Mouse (Mus musculus): ENCODE data around the gene Atp5b. TPM values are rescaled to one million over a fixed set of nuclear protein-coding genes. Genes with fewer than 3 reads are reported as not detected.
"Not testable (repeated sequence)": the region's sequence is repeated elsewhere in the genome, so short reads cannot be mapped to it uniquely, and the experiment has no call there.

Atp5b gene
- polyA plus RNA-seq, 1 experiment from 2014 or later, result 1,998 TPM

DNA sequence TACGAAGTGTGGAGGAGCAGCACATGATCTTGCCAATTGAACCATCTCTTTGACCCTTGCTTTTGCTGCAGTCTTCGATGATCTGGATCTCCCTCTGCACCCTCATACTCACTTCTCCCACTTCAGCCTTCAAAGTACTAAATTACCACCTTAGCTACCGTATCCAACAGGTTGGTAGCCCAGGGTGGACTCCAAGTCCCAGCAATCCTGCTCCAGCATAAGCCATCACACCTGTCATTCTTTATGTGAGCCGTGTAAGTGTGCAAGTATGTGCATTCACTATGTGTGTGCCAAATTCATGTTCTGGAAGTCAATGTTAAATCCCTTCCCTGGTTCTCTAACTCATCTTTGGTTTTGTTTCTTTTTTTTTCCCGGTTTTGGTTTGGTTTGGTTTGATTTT is 31.5 kb upstream of the Atp5b start:
- Histone ChIP-seq H3K9me3 (no peaks in the 10 kb centered on the region), H3K36me3 (peaks cover 47% of the 10 kb centered on the region), H3K27me3 (no peaks in the 10 kb centered on the region), H3K27ac (replicated peaks) (no peak overlapping the region), H3K4me2 (replicated peaks) (no peak overlapping the region), H3K4me1 (no peaks in the 10 kb centered on the region), H3K4me3 (no peak overlapping the region), H3K9ac (replicated peaks) (no peak overlapping the region)
- WGBS, result 98% methylated on average over 5 of the region's 5 CpGs
- no peak for ATAC-seq (ENCODE audit: low FRiP score, low read depth)

DNA sequence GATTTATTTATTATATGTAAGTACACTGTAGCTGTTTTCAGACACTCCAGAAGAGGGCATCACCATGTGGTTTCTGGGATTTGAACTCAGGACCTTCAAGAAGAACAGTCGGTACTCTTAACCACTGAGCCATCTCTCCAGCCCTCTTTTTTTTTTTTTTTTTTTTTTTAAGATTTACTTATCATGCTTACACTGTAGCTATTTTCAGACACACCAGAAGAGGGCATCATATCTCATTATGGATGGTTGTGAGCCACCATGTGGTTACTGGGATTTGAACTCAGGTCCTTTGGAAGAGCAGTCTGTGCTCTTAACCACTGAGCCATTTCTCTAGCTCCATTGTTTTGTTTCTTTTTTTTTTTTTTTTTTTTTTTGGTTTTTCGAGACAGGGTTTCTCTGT is 30.9 kb upstream of the Atp5b start:
- not testable (repeated sequence) for H3K9me3 ChIP-seq; H3K27ac ChIP-seq (replicated peaks); H3K9ac ChIP-seq (replicated peaks); H3K4me1 ChIP-seq; H3K4me3 ChIP-seq; H3K4me2 ChIP-seq (replicated peaks); ATAC-seq (ENCODE audit: low FRiP score, low read depth); H3K27me3 ChIP-seq
- 95% methylated on average over 1 of the region's 2 CpGs for WGBS
- H3K36me3 ChIP-seq, result peaks cover 42% of the 10 kb centered on the region

DNA sequence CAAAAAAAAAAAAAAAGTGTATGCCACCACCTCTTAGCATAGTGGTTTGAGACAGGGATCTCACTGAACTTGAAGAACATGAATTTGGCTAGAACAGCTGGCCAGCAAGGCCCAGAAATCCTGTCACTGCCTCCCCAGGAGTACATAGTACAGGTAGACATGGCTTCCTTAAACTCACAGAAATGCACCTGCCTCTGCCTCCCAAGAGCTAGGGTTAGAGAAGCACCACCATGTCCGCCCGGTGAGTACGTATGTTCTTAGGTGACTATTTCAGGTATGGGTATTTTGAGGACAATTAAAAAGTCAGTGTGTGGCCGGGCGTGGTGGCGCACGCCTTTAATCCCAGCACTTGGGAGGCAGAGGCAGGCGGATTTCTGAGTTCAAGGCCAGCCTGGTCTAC is 30.1 kb upstream of the Atp5b start:
- no peaks in the 10 kb centered on the region for H3K9me3 ChIP-seq
- peaks cover 35% of the 10 kb centered on the region for H3K36me3 ChIP-seq
- WGBS, result 92% methylated on average over 8 of the region's 8 CpGs
- H3K27ac ChIP-seq (replicated peaks), result no peak overlapping the region
- ATAC-seq (ENCODE audit: low FRiP score, low read depth), result no peak
- no peaks in the 10 kb centered on the region for H3K27me3 ChIP-seq
- no peak overlapping the region for H3K4me2 ChIP-seq (replicated peaks)
- no peak overlapping the region for H3K4me3 ChIP-seq
- peaks cover 5% of the 10 kb centered on the region for H3K4me1 ChIP-seq
- H3K9ac ChIP-seq (replicated peaks), result no peak overlapping the region

DNA sequence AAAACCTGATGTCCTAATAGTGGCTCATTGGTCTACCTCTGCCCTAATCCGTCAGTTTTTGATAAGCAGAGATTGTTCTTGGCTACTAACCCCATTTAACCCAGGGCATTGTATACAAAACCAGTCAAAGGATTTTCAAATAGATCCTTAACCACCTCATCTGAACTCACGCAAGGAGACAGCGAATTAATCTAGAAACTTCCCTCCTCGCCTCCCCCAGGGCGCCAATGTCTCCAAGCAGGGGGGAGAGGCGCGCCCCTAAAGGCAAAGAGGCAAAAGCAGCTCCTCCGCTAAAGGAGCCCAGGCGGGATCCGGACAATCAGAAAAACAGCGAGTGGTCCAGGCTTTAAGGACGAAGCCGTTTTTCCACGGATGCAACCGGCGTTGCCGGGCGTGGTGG is 24.9 kb upstream of the Atp5b start:
- Histone ChIP-seq H3K4me2 (replicated peaks) (peak overlapping the region; percentile 68), H3K4me3 (peak overlapping the region; percentile 90), H3K36me3 (0 out of 2 replicates have a peak, but pooled peaks cover 7% of the 10 kb centered on the region), H3K4me1 (peaks cover 23% of the 10 kb centered on the region), H3K27me3 (no peaks in the 10 kb centered on the region), H3K27ac (replicated peaks) (peak overlapping the region; percentile 99), H3K9me3 (no peaks in the 10 kb centered on the region), H3K9ac (replicated peaks) (peak overlapping the region; percentile 92)
- WGBS, result 1% methylated on average over 18 of the region's 18 CpGs
- peak; percentile 0; the same call in 1 of the 2 replicates for ATAC-seq (ENCODE audit: low FRiP score, low read depth)

DNA sequence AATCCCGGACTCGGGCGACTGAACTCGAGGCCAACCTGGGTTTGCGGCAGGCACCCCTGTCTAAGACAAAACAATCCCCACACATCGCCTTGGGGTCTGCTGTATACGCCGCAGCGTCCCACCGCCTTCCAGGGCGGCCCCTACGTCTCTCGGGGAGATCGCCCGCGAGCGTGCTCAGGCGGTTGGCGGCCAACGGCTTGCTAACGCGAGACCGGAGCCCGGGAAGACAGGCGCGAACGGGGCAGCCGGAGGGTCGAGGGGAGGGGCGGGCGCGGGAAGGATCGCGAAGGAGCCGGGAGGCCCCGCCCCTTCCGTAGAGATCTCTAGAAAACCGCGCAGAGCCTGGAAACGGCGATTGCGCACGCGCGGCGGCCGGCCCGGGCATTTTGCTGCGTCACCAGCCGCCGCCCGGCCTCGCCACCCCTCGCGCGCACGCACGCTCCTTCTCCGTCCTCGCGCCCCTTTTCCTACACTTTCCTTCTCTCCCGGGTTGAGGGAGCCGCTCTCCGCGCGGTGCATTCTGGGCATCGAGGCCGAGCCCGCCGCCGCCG is 24.4 kb upstream of the Atp5b start, which contains the start of gene Ptges3:
Ptges3 (plus strand) TSS at position 354 of the 551 bp plus-strand sequence.
- Histone ChIP-seq H3K4me3 (peak within 1 kb of the TSS; percentile 90), H3K4me2 (replicated peaks) (peak within 1 kb of the TSS; percentile 68), H3K4me1 (peaks cover 23% of the 10 kb centered on the region), H3K36me3 (peaks cover 10% of the 10 kb centered on the region; the same call in 1 of the 2 replicates), H3K27ac (replicated peaks) (peak within 1 kb of the TSS; percentile 99), H3K9ac (replicated peaks) (peak within 1 kb of the TSS; percentile 92), H3K9me3 (no peaks in the 10 kb centered on the region), H3K27me3 (no peaks in the 10 kb centered on the region)
- peak; percentile 92 for ATAC-seq (ENCODE audit: low FRiP score, low read depth)
- under 1% methylated on average over 46 of the region's 72 CpGs for WGBS

DNA sequence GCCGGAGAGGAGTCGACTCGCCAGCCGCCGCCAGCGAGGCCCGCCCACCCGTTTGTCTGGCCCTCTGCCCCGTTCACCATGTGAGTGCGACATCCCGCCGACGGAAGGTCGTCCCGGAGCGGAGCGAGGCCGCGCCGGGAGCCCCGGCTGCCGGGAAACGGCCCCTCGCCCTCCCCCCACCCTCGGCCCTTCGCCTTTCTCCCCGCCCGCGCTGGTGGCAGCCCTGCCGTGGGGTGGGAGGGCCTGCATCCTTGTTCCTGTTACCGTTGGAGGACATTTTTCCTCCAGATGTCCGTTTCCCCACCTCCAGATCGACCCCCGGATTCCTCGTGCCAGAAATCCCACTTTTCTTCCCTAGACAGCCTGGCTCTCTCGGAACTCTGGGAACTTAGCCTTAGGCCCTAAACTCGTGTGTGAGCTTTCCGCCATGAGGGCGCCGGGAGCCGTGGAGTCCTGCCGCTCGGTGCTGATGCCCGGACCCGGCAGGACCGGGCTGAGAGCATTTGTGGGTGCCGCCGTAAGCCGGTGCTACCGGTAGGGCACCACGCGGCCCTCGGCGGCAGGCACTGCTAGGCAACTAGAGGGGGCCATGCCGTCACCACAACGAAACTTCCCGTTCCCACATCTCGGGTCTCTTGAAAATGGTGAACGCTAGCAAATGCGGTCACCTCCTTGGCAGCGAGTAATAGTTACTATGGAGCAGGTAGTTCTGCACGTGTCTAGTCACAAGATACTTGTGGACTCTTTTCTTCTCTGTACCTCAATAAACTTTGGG is 23.7 kb upstream of the Atp5b start:
- Histone ChIP-seq H3K27ac (replicated peaks) (peak overlapping the region; percentile 99), H3K36me3 (peaks cover 14% of the 10 kb centered on the region; the same call in 1 of the 2 replicates), H3K9ac (replicated peaks) (peak overlapping the region; percentile 92), H3K4me1 (peaks cover 23% of the 10 kb centered on the region), H3K4me3 (peak overlapping the region; percentile 90), H3K27me3 (no peaks in the 10 kb centered on the region), H3K9me3 (no peaks in the 10 kb centered on the region), H3K4me2 (replicated peaks) (peak overlapping the region; percentile 68)
- under 1% methylated on average over 56 of the region's 62 CpGs for WGBS
- peak; percentile 64 for ATAC-seq (ENCODE audit: low FRiP score, low read depth)

DNA sequence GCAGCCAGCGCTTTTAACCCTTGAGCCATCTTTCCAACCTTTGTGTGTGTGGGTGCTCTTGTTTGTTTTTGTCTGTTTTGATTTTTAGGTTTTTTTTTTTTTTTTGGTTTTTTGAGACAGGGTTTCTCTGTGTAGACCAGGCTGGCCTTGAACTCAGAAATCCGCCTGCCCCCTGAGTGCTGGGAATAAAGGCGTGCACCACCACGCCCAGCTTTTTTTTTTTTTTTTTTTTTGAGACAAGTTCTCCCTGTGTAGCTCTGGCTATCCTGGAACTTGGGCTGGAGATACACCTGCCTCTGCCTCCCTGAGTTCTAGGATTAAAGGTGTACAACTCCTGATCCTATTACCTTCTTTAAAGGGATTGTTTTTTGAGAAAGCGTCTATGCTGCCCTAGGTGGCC is 22.0 kb upstream of the Atp5b start:
- ATAC-seq (ENCODE audit: low FRiP score, low read depth), result no peak
- Histone ChIP-seq H3K4me2 (replicated peaks) (peak overlapping the region; percentile 68), H3K4me1 (peaks cover 23% of the 10 kb centered on the region), H3K36me3 (peaks cover 14% of the 10 kb centered on the region), H3K9ac (replicated peaks) (peak overlapping the region; percentile 92; the same call in 1 of the 2 replicates), H3K27ac (replicated peaks) (no peak overlapping the region), H3K27me3 (no peaks in the 10 kb centered on the region), H3K9me3 (no peaks in the 10 kb centered on the region), H3K4me3 (peak overlapping the region; percentile 90; the same call in 1 of the 2 replicates)
- WGBS, result 91% methylated on average over 5 of the region's 5 CpGs

DNA sequence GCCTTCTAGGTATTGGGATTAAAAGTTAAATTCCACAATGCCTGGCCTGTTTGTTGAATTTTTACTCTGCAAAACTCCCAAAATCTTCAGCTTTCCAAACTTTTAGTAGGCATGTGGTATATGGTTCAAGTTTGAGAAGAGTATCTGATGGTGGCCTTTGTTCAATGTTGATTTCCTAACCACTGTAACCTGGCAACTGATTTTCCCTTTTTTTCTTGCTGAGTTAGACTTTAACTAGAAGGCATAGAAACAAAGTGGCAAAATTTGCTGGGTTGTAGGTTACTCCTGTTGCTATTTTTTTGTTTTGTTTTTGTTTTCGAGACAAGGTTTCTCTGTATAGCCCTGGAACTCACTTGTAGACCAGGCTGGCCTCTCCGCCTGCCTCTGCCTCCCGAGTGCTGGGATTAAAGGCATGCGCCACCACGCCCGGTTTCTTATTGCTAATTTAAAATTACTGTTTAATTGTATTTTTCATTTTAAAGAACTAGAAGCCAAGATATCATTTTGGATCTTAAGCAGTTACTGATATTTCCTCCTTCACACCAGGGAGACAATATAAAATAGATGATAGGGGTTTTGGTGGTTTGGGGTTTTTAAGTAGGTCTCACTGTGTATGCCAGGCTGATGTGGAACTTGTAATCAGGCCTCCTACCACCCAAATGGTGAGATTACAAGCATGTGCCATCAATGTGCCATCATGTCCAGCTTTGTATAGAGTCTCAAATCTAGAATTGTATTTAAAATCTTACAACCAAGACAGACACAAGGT is 20.7 kb upstream of the Atp5b start:
- WGBS, result 95% methylated on average over 6 of the region's 6 CpGs
- ATAC-seq (ENCODE audit: low FRiP score, low read depth), result no peak
- peaks cover 14% of the 10 kb centered on the region for H3K36me3 ChIP-seq

DNA sequence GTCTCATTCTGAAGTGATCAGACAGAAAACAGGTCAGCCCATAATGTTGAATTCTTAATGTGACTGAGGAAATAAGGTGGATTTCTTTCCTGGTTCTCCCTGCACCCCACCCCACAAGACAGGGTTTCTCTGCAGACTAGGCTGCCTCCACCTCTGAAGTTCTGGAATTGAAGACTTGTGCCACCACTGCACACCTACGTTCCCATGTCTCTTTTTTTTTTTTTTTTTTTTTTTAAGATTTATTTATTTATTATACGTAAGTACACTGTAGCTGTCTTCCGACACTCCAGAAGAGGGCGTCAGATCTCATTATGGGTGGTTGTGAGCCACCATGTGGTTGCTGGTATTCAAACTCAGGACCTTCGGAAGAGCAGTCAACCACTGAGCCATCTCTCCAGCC is 17.0 kb upstream of the Atp5b start:
- 94% methylated on average over 5 of the region's 5 CpGs for WGBS
- Histone ChIP-seq H3K27me3 (no peaks in the 10 kb centered on the region), H3K36me3 (peaks cover 34% of the 10 kb centered on the region), H3K4me3 (no peak overlapping the region), H3K27ac (replicated peaks) (no peak overlapping the region), H3K9ac (replicated peaks) (no peak overlapping the region), H3K4me1 (0 out of 2 replicates have a peak, but pooled peaks cover 5% of the 10 kb centered on the region), H3K4me2 (replicated peaks) (no peak overlapping the region), H3K9me3 (0 out of 2 replicates have a peak, but pooled peaks cover 4% of the 10 kb centered on the region)
- ATAC-seq (ENCODE audit: low FRiP score, low read depth), result no peak

More for the DNA sequence above, 20.7 kb upstream of the Atp5b start:
- Histone ChIP-seq H3K4me2 (replicated peaks) (no peak overlapping the region), H3K9ac (replicated peaks) (no peak overlapping the region), H3K4me3 (no peak overlapping the region), H3K27ac (replicated peaks) (no peak overlapping the region), H3K9me3 (no peaks in the 10 kb centered on the region), H3K4me1 (peaks cover 23% of the 10 kb centered on the region), H3K27me3 (no peaks in the 10 kb centered on the region)

DNA sequence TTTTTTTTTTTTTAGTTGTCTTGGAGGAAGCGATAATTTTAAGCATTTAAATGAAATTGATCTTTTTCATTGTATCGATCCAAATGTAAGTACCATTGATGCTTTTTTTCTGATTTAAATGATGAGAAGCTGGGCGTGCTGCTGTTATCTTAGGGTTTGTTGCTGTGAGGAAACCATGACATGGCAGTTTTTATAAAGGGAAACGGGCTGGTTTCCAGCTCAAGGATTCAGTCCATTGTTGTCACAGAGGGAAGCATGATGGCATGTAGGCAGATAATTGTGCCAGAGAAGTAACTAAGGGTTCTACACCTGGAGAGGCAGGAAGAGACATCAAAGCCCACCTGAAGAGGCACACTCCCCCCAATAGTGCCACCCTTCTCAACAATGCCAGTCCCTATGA is 13.9 kb upstream of the Atp5b start:
- Histone ChIP-seq H3K4me3 (no peak overlapping the region), H3K4me2 (replicated peaks) (no peak overlapping the region), H3K27me3 (no peaks in the 10 kb centered on the region), H3K9me3 (0 out of 2 replicates have a peak, but pooled peaks cover 4% of the 10 kb centered on the region), H3K36me3 (peaks cover 49% of the 10 kb centered on the region), H3K27ac (replicated peaks) (no peak overlapping the region), H3K4me1 (no peaks in the 10 kb centered on the region), H3K9ac (replicated peaks) (no peak overlapping the region)
- ATAC-seq (ENCODE audit: low FRiP score, low read depth), result no peak
- WGBS, result 94% methylated on average over 4 of the region's 4 CpGs

DNA sequence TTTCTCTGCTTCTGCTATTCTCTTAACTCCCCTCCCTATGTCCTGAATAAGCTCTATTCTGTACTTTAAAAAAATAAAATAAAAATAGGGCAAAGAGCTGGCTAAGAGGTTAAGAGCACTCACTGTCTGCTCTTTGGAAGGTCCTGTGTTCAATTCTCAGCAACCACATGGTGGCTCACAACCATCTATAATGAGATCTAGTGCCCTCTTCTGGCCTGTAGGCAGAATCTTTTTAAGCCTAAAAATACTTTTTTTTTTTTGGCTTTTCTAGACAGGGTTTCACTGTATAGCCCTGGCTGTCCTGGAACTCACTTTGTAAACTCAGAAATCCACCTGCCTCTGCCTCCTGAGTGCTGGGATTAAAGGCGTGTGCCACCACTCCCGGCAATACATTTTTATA is 12.6 kb upstream of the Atp5b start:
- H3K9me3 ChIP-seq; H3K27ac ChIP-seq (replicated peaks); H3K27me3 ChIP-seq; H3K4me1 ChIP-seq; H3K9ac ChIP-seq (replicated peaks); ATAC-seq (ENCODE audit: low FRiP score, low read depth); H3K4me3 ChIP-seq; H3K4me2 ChIP-seq (replicated peaks): not testable (repeated sequence)
- 98% methylated on average over 2 of the region's 2 CpGs for WGBS
- peaks cover 56% of the 10 kb centered on the region for H3K36me3 ChIP-seq

DNA sequence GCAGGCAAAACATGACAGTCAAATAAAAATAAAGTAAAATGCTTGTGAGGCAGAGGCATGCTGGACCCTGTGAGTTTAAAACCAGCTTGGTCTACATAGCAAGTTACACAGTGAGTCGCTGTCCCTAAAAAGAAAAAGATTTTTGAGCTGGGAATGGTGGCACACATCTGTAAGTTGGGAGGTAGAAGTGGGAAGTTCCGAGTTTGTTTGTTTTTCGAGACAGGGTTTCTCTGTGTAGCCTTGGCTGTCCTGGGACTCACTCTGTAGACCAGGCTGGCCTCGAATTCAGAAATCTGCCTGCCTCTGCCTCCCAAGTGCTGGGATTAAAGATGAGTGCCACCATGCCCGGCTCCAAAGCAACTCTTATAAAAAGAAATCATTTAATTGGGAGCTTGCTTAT is 4.8 kb upstream of the Atp5b start:
- WGBS, result 88% methylated on average over 5 of the region's 5 CpGs
- ATAC-seq (ENCODE audit: low FRiP score, low read depth); H3K4me1 ChIP-seq; H3K9ac ChIP-seq (replicated peaks); H3K4me3 ChIP-seq; H3K9me3 ChIP-seq; H3K4me2 ChIP-seq (replicated peaks); H3K27me3 ChIP-seq; H3K27ac ChIP-seq (replicated peaks): not testable (repeated sequence)
- peaks cover 32% of the 10 kb centered on the region for H3K36me3 ChIP-seq

Data from midbrain, embryonic 12.5 days (tissue).